Mouse (Mus musculus): ENCODE results near the gene Whamm.

DNA sequence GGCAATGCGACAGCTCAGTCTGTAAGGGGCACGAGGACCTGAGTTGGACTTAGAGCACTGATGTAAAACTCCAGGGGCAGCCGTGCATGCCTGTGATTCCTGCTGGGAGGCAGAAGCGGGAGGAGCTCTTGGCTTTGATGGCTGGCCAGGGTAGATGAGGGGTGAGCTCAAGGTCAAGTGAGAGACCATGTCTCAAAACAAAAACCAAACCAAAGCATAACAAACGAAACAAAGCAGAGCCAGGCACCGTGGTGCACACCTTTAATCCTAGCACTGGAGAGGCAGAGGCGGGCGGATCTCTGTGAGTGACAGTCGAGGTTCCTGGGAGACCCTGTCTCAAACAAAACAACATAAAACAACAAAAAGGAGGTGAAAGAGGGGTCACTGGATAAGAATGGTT, 44.0 kb downstream of the Whamm start:
- TF ChIP-seq POLR2A (IDR thresholded peaks at IDR 0.05; ENCODE audit: borderline replicate concordance, low read depth, low read length) (no peak), CTCF (IDR thresholded peaks at IDR 0.05; ENCODE audit: low read depth, low read length) (no peak)

Measured in bone marrow macrophage, adult 2 months (primary cell).